Mouse (Mus musculus) c-Kit-negative CD71-positive TER-119-positive erythroid progenitor cells, embryonic 14.5 days (primary cell): ENCODE measurements around the gene Tph2.

Experiments
- DNase-seq: peaks from one replicate; pipeline ENCODE4 v3.0.0-alpha.2; 2013; ENCODE audit warnings: low read depth, low spot score

Tph2 gene

DNA sequence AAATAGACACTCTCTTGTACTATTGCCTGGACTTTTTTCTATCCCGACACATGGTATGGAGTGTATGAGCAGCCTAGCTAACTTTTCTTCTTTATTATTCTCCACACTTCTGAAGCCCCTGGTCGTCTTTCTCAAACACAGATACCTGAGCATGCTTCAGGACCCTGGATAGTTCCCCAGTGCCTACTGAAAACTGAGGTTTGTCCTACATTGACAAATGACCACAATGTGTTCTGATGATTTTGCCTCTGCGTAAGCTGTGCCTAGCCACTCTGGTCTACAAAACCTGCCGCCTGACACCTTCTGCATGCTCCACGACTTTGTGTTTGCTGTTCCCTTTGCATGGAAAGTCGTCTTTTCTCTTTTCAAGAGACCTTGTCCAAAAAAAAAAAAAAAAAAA is 41.2 kb downstream of the Tph2 start:
- no peak for DNase-seq

DNA sequence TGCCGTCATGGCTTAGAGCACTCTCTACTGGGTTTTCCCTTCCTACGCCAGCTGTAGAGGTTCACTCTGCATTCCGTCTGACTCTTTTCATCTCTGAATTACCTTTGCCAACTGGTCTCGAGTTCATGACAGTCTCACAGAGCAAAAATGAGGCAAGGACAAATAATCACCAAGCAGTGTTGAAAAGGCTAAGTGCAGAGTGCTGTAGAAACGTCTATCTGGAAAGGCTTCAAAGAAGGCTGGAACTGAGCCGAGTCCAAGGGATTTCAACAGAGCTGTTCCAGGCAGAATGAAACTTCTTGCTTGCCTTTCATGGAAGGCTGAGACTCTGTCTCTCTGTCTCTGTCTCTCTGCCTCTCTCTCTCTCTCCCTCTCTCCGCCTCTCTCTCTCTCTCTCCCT is 47.8 kb downstream of the Tph2 start:
- DNase-seq = no peak

DNA sequence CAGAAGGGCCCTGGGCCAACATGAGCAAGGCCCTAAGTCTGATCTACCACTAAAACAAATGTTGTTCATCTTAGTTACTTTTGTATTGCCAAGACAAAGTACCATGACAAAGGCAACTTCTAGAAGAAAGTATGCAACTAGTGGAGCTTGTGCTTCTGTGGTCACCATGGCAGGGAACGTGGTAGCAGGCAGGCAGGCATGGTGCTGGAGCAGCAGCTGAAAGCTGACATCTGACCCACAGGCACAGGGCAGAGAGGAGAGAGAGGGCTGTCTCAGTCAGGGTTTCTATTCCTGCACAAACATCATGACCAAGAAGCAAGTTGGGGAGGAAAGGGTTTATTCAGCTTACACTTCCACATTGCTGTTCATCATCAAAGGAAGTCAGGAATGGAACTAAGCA is 56.9 kb downstream of the Tph2 start:
- no peak for DNase-seq

DNA sequence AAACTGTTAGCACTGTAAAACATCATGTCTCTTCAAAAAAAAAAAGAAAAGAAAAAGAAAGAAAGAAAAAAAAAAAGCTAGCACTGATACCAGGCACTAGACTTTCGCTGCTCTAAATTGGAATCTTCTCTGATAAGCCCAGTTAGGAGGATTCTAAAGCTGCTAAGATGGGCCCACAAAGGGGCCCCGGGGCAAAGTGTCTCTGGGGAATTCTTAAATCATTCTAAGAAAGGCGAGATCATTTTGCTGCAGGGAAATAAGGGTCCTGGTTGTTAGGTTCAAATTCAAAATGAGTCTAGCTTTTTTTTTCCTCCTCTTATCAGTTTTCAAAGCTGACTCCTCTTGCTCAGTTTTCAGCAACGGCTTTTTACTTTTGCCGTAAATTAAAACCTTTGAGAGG is 59.3 kb downstream of the Tph2 start:
- no peak for DNase-seq

DNA sequence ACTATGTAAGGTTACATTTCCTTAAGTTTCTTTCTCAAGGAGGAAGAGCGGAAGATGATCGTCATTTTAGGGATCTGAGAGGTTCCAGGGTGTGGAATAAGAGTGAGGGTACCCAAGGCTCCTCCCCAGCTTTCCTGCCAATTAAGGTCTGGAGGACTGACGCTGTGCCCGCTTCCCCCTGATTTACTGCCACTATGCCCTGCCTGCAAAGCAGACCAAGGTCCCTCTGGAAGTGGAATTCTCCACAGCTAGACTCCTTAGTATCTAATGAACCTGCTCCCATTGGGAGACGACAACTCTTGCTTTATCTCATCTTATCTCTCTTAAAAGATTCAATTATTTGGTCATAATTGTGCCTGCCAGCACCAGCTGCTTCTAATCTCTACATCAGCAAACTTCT is 59.8 kb downstream of the Tph2 start:
- no peak for DNase-seq

DNA sequence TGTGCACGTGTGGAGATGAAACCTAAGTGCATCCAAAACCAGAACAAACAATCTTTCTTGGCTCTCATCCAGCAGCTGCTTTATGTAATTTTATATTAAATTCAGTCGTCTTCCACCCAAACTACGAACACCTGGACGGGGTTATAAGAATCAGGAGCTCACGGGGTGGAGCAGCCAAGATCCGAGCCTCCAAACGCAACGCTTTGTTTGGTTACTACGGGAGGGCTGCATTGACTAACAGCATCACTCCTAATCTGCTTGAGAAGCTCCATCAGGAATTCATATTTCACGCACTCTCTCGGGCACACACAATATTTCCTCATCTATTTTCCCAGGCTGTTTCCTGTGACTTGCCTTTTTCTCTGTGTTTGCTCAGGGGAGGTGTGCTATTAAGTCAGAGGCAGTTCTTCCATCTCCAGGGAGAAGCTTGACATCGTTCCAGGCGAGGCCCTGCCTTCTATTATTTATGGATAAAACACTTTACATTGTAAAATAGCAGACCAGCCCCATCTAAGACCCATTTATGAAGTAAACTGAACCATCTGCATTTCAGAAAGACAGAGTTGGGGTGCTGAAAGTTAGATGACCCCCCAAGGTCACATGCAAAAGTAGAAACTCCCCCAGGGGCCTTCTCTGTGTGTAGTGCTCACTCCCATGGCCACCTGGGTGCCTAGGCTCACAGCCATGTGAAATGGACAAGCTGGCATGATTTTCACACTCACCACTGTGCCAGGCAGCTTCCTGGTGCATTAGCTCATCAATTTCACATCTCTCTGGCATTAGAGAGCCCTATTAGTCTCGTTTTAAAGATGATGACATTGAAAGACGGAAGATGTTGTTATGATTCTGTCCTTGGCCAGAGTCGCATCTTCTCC is 76.9 kb downstream of the Tph2 start:
- DNase-seq = no peak

DNA sequence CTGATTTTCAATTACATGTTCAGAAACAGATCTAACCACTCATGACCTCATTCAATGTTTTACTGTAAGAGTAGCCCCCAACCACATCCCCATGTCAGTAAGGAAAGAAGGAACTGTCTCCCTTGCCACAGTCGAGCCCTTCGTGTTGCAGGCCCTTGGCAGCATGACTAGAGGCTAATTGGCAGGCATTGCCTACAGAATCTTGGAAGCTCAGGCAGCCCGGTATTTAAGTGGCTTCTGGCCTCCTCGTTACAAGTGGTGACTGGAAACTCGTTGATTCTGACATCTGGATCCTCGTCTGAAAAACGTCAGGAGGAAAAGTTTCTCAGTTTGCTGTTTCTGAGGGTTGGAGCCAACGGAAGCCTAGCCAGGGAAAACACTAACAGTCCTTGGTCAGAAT is 80.6 kb downstream of the Tph2 start:
- DNase-seq = no peak

DNA sequence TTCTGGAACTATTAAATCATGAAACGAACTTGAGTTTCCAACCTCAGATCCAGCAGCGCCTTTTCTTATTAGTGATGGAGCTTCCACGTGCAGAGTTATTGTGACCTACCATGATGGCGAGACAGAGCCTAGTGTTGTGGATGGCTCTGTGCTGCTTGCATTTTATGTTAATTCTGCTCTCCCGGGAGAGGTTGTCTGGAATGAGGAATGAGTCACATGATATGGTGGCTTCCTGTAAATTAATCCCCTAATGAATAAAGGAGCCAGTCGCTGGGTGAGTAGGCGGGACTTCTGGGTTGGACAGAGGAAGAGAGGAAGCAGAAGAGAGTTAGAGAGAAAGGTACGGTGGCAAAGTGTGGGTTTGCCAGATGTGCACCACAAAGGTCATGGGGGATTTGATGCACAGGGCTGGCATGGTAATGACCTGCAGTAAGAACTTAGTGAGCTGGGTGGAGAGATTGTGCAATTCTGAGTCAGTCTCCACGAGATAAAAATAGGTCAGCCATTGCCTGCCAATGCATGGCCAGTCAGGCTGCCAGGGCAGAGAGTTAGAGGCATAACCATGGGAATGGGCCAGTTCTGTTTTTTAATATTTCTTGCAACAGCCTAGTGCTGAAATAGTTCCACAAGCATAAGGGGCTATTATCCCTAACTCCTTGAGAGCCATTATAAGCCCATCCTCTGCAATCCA is 84.8 kb downstream of the Tph2 start:
- no peak for DNase-seq

DNA sequence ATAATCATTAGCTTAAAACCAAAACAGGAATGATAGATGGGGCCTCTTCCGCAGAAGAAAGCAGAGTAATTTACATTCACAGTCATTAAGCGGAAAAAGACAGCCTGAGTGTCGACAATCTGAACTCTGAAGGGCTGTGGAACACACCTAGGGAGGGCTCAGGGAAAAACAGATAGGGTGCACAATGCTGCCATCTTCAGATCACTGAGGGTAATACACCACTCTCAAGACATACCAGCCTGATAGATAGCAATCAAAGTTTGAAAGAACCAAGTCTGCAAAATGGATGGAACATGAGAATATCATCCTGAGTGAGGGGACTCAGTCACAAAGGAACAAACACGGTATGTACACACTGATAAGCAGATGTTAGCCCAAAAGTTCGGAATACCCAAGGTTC is 87.7 kb downstream of the Tph2 start:
- no peak for DNase-seq

DNA sequence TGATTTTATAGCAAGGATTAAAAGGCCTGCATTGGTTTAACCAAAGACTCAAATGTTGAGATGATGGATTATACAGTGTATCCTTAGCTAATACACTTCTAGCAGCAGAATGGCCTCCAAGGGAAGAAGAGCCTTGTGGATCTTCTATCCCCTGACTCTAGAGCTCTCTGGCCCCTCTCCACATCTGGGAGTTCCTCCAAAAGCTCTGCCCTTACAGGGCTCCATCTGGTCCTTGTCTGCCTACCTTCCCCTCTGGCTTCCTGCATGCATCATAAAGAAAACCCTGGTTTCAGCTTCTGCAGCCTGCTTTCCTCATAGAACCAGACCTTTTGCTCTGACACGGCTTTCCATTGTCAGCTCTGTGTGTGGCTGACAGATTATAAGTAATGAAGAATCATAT is 88.6 kb downstream of the Tph2 start:
- no peak for DNase-seq

DNA sequence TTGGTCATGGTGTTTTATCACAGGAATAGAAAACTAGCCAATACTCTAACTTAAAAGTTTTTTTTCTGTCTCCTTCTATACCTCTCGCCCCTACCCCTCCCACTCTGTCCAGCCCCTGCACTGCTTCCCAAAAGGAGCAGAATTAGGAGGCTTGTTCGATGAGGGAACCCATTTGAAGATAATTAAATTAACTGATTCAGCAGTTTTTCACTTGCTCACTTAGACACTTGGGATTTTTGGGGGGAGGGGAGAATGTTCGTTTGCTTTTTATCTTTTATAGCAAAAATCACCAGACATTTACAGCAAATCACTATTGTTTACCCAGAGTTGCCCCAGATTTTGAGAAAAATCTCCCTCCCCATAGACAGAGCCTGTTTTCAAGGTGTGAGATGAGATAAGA is 106.6 kb downstream of the Tph2 start:
- no peak for DNase-seq

DNA sequence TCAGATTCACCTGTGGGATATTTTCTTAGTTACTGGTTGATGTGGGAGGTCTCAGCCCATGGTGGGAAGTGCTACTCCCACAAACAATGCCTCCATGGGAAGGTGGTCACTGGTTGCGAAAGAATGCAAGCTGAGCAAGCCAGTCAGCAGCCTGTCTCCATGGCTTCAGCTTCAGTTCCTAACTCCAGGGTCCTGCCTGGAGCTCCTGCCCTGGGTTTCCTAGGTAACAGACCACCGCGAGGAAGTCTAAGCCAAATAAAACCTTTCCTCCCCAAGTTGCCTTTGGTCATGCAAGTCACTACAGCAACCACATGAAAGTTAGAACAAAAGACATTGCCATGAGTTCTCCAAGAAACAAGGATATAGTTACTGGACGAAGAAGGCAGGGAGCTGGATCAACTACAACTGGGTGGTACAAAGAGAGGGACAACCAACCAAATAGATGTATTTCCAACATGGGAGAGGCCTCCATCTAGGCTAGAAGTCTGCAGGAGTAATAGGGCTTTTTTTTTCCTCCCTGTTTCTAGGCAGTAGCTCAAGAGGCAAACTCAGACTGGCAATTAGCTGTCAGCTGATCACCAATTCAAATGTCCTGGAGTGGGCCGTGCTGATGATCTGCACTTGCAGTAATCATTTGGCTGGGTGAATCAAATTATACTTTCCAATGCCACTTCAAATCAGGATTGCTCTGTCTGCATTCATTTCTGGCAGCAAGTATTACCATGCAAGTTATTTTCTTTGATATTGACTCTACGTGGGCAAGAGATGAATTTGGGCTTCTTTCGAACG is 115.5 kb downstream of the Tph2 start:
- DNase-seq = no peak

DNA sequence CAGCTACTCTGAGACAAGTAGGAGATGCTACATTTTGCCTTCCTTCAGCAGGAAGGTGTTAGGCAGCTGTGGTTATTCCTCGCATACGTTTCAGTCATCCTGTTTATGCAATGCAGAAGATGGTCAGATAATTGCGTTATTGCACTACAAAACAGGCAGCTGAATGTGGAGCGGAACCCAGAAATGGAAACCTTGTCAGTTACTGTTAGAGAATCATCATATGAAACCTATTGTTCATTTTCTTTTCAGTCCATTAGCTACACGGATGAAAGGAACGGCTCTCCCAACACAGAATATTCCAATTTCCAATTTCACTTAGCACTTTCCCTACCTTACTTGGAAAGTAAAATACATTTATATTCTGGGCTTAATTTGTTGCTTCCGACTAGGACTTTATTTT is 120.9 kb downstream of the Tph2 start:
- DNase-seq = no peak

DNA sequence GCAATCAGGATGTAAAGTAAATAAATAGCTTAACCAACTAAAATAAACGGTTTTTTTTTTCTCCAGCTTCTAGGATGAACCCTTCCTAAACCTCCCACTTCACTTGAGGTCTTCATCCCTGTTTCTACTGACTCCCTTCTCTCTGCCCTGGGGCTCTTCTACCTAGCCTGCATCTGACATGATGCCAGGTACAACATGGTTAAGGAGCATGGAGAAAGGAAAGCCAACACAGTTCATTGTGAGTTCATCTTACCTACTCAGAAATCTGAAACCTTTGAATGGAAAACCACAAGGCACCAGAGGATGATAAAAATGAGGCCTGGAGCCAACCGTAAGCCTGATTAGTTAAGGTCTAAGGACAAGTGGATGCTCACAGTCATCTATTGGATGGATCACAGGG is 123.3 kb downstream of the Tph2 start:
- DNase-seq = no peak

DNA sequence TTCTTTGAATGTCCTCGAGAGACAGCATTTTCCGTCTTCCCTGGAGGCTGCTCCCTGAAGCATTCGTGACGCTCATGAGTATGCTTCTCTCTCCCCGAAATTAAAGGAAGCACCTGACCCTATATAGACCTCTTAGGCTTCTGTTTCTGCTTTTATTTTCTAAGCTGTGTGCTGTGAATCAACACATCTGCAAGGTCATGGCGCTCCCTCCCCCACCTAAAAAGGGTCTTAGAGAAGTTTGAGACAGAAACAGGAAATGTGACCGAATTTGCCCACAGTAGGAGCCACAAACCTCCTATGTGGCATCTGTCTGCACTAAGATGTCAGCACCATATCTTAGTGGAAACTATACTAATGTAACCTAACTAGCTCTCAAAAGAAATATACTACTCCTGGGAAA is 124.1 kb downstream of the Tph2 start:
- DNase-seq = no peak

DNA sequence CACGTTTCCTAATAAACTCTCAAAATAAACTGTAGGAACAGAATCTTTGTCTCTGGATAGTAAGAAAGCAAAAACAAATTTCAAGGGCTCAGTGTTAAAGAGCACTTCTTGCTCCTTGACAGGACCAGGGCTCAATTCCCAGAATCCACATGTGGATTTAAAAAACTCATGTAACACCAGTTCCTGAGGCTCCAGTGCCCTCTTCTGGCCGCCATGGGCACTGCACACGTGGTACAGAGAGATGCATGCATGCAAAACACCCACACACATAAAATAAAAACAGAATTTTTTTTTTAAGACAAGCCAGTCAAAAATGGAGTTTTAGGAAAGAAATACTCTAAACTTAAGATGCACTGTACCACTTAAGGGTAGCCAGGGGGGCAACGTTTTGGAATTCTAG is 133.2 kb downstream of the Tph2 start:
- no peak for DNase-seq

DNA sequence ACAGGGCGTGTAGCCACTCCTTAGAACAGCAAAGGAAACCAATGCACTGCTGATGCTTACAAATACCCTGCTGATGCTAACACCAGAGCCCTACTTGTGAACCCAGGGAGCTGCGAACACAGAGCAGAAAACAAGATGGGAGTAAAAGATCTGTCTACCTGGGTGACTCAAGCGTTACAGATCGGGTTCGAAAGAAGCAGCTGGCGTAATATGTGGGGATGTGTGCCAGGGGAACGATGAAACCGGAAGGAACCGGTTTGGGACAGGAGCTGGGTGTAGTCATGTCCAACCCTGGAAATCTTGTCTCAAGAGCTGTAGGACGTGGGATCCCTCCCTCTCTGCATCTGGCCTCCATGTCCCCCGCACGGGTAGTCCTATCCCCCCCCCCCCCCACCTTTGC is 134.1 kb downstream of the Tph2 start:
- no peak for DNase-seq

DNA sequence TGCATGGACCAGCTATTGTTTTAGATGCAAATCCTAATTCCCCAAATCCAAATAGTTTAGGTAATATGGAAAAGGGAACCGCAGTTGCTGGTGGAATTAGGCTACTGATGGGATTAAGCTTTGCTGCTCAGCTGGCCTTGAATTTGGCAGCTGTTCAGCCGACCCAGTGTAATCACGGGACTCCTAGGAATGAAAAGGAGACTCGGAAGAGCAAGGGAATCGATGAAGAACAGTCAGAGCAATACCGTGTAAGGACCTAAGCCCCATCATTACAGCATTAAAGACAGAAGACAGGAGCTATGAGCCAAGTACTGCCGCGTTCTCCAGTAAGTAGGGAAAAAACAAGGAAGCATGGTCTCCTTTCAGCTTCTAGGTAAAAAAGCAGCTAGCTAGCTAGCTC is 134.6 kb downstream of the Tph2 start:
- DNase-seq = no peak

DNA sequence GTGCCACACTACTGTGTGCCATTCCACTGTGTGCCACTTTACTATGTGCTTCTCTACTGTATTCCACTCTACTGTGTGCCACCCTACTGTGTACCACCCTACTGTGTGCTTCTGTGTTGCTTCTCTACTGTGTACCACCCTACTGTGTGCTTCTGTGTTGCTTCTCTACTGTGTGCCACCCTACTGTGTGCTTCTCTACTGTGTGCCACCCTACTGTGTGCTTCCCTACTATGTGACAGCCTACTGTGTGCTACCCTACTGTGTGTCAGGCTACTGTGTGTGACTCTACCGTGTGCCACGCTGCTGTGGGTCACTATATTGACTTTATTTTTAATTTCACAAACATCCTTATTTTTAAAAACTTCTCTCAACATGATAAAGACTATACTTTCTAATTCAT is 136.3 kb downstream of the Tph2 start:
- DNase-seq = no peak

DNA sequence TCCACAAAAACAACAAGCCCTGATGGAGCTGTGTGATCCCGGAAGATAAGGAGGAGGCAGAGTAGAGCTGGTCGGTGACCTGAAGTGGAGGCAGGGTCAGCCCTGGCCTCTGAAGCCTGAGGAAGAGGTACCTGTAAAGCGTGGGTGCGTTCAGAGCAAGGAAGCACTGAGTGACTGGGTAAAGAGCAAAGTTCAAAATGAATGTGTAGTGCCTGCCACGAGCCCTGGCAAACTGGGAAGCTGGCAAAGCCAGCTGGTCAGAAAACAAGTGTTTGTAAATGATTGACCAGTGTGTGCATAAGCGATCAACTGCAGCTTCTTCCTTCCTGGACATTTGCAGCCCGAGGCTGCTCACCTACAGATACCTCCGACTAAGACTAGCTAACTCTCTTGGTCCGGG is 149.1 kb downstream of the Tph2 start:
- no peak for DNase-seq
